Mouse (Mus musculus): ENCODE data around the gene Mpp2. TPM values are rescaled to one million over a fixed set of nuclear protein-coding genes. Genes with fewer than 3 reads are reported as not detected.

Gene Mpp2
- total and polyA plus RNA-seq, 3 experiments, result 3.4 to 17.2 (median 13.9) TPM

- Histone ChIP-seq H3K36me3 (replicated peaks) (no peaks in the 10 kb centered on the region), H3K4me3 (ENCODE audit: low read depth, low read length) (no peak overlapping the region), H3K4me1 (ENCODE audit: insufficient read depth, low read depth, low read length) (peaks cover under 1% of the 10 kb centered on the region; the same call in 1 of the 2 replicates), H3K27me3 (ENCODE audit: insufficient read depth, low read length) (peaks cover 51% of the 10 kb centered on the region), H3K9me3 (replicated peaks) (no peaks in the 10 kb centered on the region)
- TF ChIP-seq GATA2 (IDR thresholded peaks at IDR 0.05; ENCODE audit: borderline replicate concordance, low read depth, low read length) (no peak), CTCF (IDR thresholded peaks at IDR 0.05; ENCODE audit: low read depth, low read length) (no peak), TAL1 (conservative IDR thresholded peaks at IDR 0.05; ENCODE audit: low read depth, low read length) (no peak), GATA1 (IDR thresholded peaks at IDR 0.05; ENCODE audit: borderline replicate concordance, low read length) (no peak), POLR2AphosphoS5 (IDR thresholded peaks at IDR 0.05; ENCODE audit: insufficient replicate concordance, low read depth, low read length) (no peak)
- DNase-seq (ENCODE audit: low spot score), result no peak
- no peak for ATAC-seq (ENCODE audit: extremely low read depth, insufficient number of reproducible peaks, low FRiP score, poor library complexity, severe bottlenecking)
These were observed 52.8 kb downstream of the Mpp2 start for GRCm38 (mm10) chr11:102035456-102035960.

GRCm38 (mm10) chr11:102034887-102035286, 53.4 kb downstream of the Mpp2 start:
- TF ChIP-seq GATA1 (IDR thresholded peaks at IDR 0.05; ENCODE audit: borderline replicate concordance, low read length), result no peak
- no peak for TF ChIP-seq GATA2 (IDR thresholded peaks at IDR 0.05; ENCODE audit: borderline replicate concordance, low read depth, low read length)
- no peak for TF ChIP-seq TAL1 (conservative IDR thresholded peaks at IDR 0.05; ENCODE audit: low read depth, low read length)
- H3K27me3 ChIP-seq (ENCODE audit: insufficient read depth, low read length), result peaks cover 51% of the 10 kb centered on the region
- no peaks in the 10 kb centered on the region for H3K36me3 ChIP-seq (replicated peaks)
- no peak for DNase-seq (ENCODE audit: low spot score)
- ATAC-seq (ENCODE audit: extremely low read depth, insufficient number of reproducible peaks, low FRiP score, poor library complexity, severe bottlenecking), result no peak
- peaks cover 7% of the 10 kb centered on the region; the same call in 1 of the 2 replicates for H3K4me1 ChIP-seq (ENCODE audit: insufficient read depth, low read depth, low read length)
- H3K9me3 ChIP-seq (replicated peaks), result no peaks in the 10 kb centered on the region
- H3K4me3 ChIP-seq (ENCODE audit: low read depth, low read length), result no peak overlapping the region

GRCm38 (mm10) chr11:102033055-102033591, 55.2 kb downstream of the Mpp2 start:
- DNase-seq (ENCODE audit: low spot score) (no peak), ATAC-seq (ENCODE audit: extremely low read depth, insufficient number of reproducible peaks, low FRiP score, poor library complexity, severe bottlenecking) (no peak)
- Histone ChIP-seq H3K4me1 (ENCODE audit: insufficient read depth, low read depth, low read length) (peaks cover 15% of the 10 kb centered on the region), H3K27me3 (ENCODE audit: insufficient read depth, low read length) (peaks cover 41% of the 10 kb centered on the region), H3K9me3 (replicated peaks) (no peaks in the 10 kb centered on the region), H3K4me3 (ENCODE audit: low read depth, low read length) (no peak overlapping the region), H3K36me3 (replicated peaks) (no peaks in the 10 kb centered on the region)
- TF ChIP-seq TAL1 (conservative IDR thresholded peaks at IDR 0.05; ENCODE audit: low read depth, low read length) (no peak), CTCF (IDR thresholded peaks at IDR 0.05; ENCODE audit: low read depth, low read length) (no peak), POLR2AphosphoS5 (IDR thresholded peaks at IDR 0.05; ENCODE audit: insufficient replicate concordance, low read depth, low read length) (no peak), GATA1 (IDR thresholded peaks at IDR 0.05; ENCODE audit: borderline replicate concordance, low read length) (no peak), GATA2 (IDR thresholded peaks at IDR 0.05; ENCODE audit: borderline replicate concordance, low read depth, low read length) (no peak)

- TF ChIP-seq GATA1 (IDR thresholded peaks at IDR 0.05; ENCODE audit: borderline replicate concordance, low read length), result no peak
- no peak for TF ChIP-seq TAL1 (conservative IDR thresholded peaks at IDR 0.05; ENCODE audit: low read depth, low read length)
- no peak for TF ChIP-seq CTCF (IDR thresholded peaks at IDR 0.05; ENCODE audit: low read depth, low read length)
- Histone ChIP-seq H3K9me3 (replicated peaks) (no peaks in the 10 kb centered on the region), H3K4me3 (ENCODE audit: low read depth, low read length) (no peak overlapping the region), H3K4me1 (ENCODE audit: insufficient read depth, low read depth, low read length) (peaks cover 31% of the 10 kb centered on the region), H3K36me3 (replicated peaks) (no peaks in the 10 kb centered on the region), H3K27me3 (ENCODE audit: insufficient read depth, low read length) (peaks cover 43% of the 10 kb centered on the region)
- DNase-seq (ENCODE audit: low spot score), result no peak
- no peak for ATAC-seq (ENCODE audit: extremely low read depth, insufficient number of reproducible peaks, low FRiP score, poor library complexity, severe bottlenecking)
These were observed 57.2 kb downstream of the Mpp2 start for GRCm38 (mm10) chr11:102031149-102031548.

GRCm38 (mm10) chr11:102029966-102030365, 58.3 kb downstream of the Mpp2 start:
- ATAC-seq (ENCODE audit: extremely low read depth, insufficient number of reproducible peaks, low FRiP score, poor library complexity, severe bottlenecking) (no peak), DNase-seq (ENCODE audit: low spot score) (no peak)
- H3K9me3 ChIP-seq (replicated peaks), result no peaks in the 10 kb centered on the region
- H3K4me1 ChIP-seq (ENCODE audit: insufficient read depth, low read depth, low read length), result peaks cover 34% of the 10 kb centered on the region
- H3K4me3 ChIP-seq (ENCODE audit: low read depth, low read length), result no peak overlapping the region
- H3K27me3 ChIP-seq (ENCODE audit: insufficient read depth, low read length), result peaks cover 51% of the 10 kb centered on the region
- no peaks in the 10 kb centered on the region for H3K36me3 ChIP-seq (replicated peaks)
- TF ChIP-seq TAL1 (conservative IDR thresholded peaks at IDR 0.05; ENCODE audit: low read depth, low read length), result no peak
- no peak for TF ChIP-seq POLR2AphosphoS5 (IDR thresholded peaks at IDR 0.05; ENCODE audit: insufficient replicate concordance, low read depth, low read length)
- TF ChIP-seq GATA1 (IDR thresholded peaks at IDR 0.05; ENCODE audit: borderline replicate concordance, low read length), result no peak
- TF ChIP-seq CTCF (IDR thresholded peaks at IDR 0.05; ENCODE audit: low read depth, low read length), result no peak
- TF ChIP-seq GATA2 (IDR thresholded peaks at IDR 0.05; ENCODE audit: borderline replicate concordance, low read depth, low read length), result no peak

- peak; percentile 12 for DNase-seq (ENCODE audit: low spot score)
- TF ChIP-seq GATA1 (IDR thresholded peaks at IDR 0.05; ENCODE audit: borderline replicate concordance, low read length) (no peak), TAL1 (conservative IDR thresholded peaks at IDR 0.05; ENCODE audit: low read depth, low read length) (peak; percentile 69), GATA2 (IDR thresholded peaks at IDR 0.05; ENCODE audit: borderline replicate concordance, low read depth, low read length) (no peak), CTCF (IDR thresholded peaks at IDR 0.05; ENCODE audit: low read depth, low read length) (no peak), POLR2AphosphoS5 (IDR thresholded peaks at IDR 0.05; ENCODE audit: insufficient replicate concordance, low read depth, low read length) (no peak)
- Histone ChIP-seq H3K9me3 (replicated peaks) (no peaks in the 10 kb centered on the region), H3K4me3 (ENCODE audit: low read depth, low read length) (no peak overlapping the region), H3K4me1 (ENCODE audit: insufficient read depth, low read depth, low read length) (peaks cover 34% of the 10 kb centered on the region), H3K36me3 (replicated peaks) (no peaks in the 10 kb centered on the region), H3K27me3 (ENCODE audit: insufficient read depth, low read length) (peaks cover 55% of the 10 kb centered on the region)
- ATAC-seq (ENCODE audit: extremely low read depth, insufficient number of reproducible peaks, low FRiP score, poor library complexity, severe bottlenecking), result peak; percentile 40; the same call in 1 of the 2 replicates
These were observed 59.0 kb downstream of the Mpp2 start for GRCm38 (mm10) chr11:102029304-102029703.

Measured in G1E (cell line).